Mouse (Mus musculus) neural tube, embryonic 11.5 days (tissue): Measurements from ENCODE around the gene Thada. TPM values are rescaled to one million over a fixed set of nuclear protein-coding genes. Genes with fewer than 3 reads are reported as not detected.

Experiments
- ATAC-seq: fragments of 200-750 bp; cut with Nextera tagmentation; 2 replicates; pipeline ENCODE4 v1.8.0; 2017; ENCODE audit warnings: moderate number of reproducible peaks, mild to moderate bottlenecking, moderate TSS enrichment, moderate library complexity; ENCODE audit not compliant: insufficient read depth, low FRiP score, low TSS enrichment
- DNase-seq: peaks from one replicate; pipeline ENCODE4 v3.0.0-alpha.2; 2015; ENCODE audit warnings: low spot score
- H3K27ac ChIP-seq: fragments of 300-500 bp; sonication (generic); 2 replicates; pipeline ENCODE4 v1.5.1; 2014; ENCODE audit warnings: low read depth, mild to moderate bottlenecking, low read length
- H3K27me3 ChIP-seq: fragments of 300-500 bp; sonication (generic); 2 replicates; pipeline ENCODE4 v1.6.1; 2014; ENCODE audit warnings: mild to moderate bottlenecking, low read length, mixed read lengths; ENCODE audit not compliant: control insufficient read depth, insufficient read depth
- H3K36me3 ChIP-seq: fragments of 300-500 bp; sonication (generic); 2 replicates; pipeline ENCODE4 v1.6.1; 2014; ENCODE audit warnings: mild to moderate bottlenecking, low read length, moderate library complexity, mixed read lengths; ENCODE audit not compliant: control insufficient read depth, insufficient read depth
- H3K4me1 ChIP-seq: fragments of 300-500 bp; sonication (generic); 2 replicates; pipeline ENCODE4 v1.6.1; 2014; ENCODE audit warnings: low read length, mixed read lengths; ENCODE audit not compliant: control insufficient read depth, insufficient read depth
- H3K4me2 ChIP-seq: fragments of 300-500 bp; sonication (generic); 2 replicates; pipeline ENCODE4 v1.6.1; 2014; ENCODE audit warnings: low read depth, mild to moderate bottlenecking, moderate library complexity
- H3K4me3 ChIP-seq: fragments of 300-500 bp; sonication (generic); 2 replicates; pipeline ENCODE4 v1.5.1; 2014; ENCODE audit warnings: low read depth, low read length
- H3K9ac ChIP-seq: fragments of 300-500 bp; sonication (generic); 2 replicates; pipeline ENCODE4 v1.6.1; 2014; ENCODE audit warnings: mild to moderate bottlenecking, low read length
- H3K9me3 ChIP-seq: fragments of 300-500 bp; sonication (generic); 2 replicates; pipeline ENCODE4 v1.6.1; 2016; ENCODE audit warnings: low read length; ENCODE audit not compliant: control insufficient read depth
- WGBS: fragments of 180-500 bp; shearing (Covaris S2); extraction: QIAGEN DNeasy Blood & Tissue Kit; methylation state at CpG from one replicate; pipeline ENCODE4 v1.1.7; 2014; 5-methylcytosine and 5-hydroxymethylcytosine counted together
- polyA plus RNA-seq: library from polyadenylated mRNA; unstranded; fragments of >200 nt; fragmentation: Nextera tagmentation; extraction: Ambion mirVana; gene quantifications from 2 replicates; pipeline ENCODE4 v1.2.1, GENCODE M21; 2014

Gene Thada
- polyA plus RNA-seq, 1 experiment from 2014 or later, result 10.0 TPM

DNA sequence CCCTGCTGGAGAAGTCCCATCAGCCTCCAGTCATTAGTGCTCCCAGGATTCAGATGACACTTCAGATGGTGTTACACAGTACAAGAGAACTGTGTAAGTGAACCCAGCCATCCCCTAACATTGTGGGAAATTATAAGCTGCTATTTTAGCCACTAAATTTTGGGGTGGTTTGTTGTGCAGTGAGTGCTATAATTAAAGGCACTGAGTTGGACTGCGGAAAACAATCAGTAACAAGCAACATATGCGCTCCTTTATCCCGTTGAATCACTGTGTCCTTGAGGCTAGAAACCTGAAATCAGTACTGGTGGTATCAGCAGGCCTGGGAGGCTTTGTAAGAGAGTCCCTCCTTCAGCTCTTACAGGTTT is 113.2 kb downstream of the Thada start:
- Histone ChIP-seq H3K27me3 (no peaks in the 10 kb centered on the region), H3K4me2 (no peak overlapping the region), H3K27ac (0 out of 2 replicates have a peak overlapping the region, but pooled peaks have one; percentile 10), H3K36me3 (no peaks in the 10 kb centered on the region), H3K4me1 (no peaks in the 10 kb centered on the region; the same call in 1 of the 2 replicates), H3K9ac (no peak overlapping the region), H3K4me3 (no peak overlapping the region), H3K9me3 (no peaks in the 10 kb centered on the region)
- WGBS, result 90% methylated on average over 3 of the region's 3 CpGs
- DNase-seq (no peak), ATAC-seq (no peak)

DNA sequence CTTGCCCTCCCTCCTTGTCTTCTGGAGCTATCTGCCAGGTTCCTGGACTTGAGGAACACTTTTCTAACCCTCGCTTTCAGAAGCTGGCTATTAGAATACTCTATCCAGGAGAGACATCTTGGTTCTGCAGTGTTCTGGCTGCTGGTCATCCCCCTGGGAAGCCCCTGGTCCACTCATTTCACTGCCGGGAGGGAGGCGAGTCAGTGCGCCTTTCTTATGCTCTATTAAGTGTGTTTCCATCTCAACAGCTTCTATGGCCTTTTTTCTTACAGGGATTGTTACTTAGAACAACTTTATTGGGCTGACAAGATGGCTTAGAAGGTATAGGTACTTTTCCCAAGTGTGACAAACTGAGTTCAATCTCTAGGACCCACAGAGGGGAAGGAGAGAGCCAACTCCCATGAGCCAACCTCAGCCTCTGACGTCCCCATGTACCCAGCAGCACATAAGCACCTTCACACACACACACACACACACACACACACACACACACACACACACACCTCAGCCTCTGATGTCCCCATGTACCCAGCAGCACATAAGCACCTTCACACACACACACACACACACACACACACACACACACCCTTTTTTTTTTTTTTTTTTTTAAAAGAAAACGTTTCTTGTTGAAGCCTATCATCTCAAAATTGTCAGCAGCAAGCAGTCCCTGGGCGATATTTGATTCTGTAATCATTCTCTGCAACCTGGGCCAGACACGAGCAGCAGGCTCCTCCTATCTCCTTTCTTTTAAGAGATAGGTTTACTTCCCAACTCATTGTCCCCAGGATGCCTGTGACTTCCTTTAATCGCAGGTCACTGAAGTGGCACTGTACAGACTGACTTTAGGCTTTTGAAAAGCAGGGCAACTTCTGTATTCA is 113.9 kb downstream of the Thada start:
- ATAC-seq, result no peak
- H3K27me3 ChIP-seq, result no peaks in the 10 kb centered on the region
- 0 out of 2 replicates have a peak overlapping the region, but pooled peaks have one; percentile 10 for H3K27ac ChIP-seq
- H3K4me3 ChIP-seq, result no peak overlapping the region
- H3K36me3 ChIP-seq, result no peaks in the 10 kb centered on the region
- no peak overlapping the region for H3K4me2 ChIP-seq
- H3K4me1 ChIP-seq, result no peaks in the 10 kb centered on the region; the same call in 1 of the 2 replicates
- no peak for DNase-seq
- H3K9ac ChIP-seq, result no peak overlapping the region
- H3K9me3 ChIP-seq, result no peaks in the 10 kb centered on the region
- WGBS, result 75% methylated on average over 9 of the region's 9 CpGs

DNA sequence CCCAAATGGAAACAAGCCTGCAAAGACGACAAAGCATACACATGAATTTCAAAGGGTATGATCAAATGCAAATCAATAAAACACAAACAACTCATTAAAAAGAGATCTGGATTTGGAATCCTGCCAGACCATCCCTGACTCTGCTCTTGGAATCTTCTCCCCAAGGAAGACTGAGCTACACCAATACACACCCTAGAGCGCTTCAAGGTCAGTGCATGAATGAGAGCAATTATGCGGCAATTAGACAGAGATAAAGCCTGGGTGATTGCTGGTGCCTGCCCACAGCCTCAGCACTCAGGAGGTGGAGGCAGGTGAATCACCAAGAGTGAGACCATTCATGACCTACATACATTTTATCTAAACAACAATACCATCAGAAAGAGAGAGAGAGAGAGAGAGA is 114.7 kb downstream of the Thada start:
- Histone ChIP-seq H3K27me3 (no peaks in the 10 kb centered on the region), H3K9me3 (no peaks in the 10 kb centered on the region), H3K4me1 (no peaks in the 10 kb centered on the region; the same call in 1 of the 2 replicates), H3K4me3 (no peak overlapping the region), H3K36me3 (no peaks in the 10 kb centered on the region), H3K27ac (no peak overlapping the region), H3K9ac (no peak overlapping the region), H3K4me2 (no peak overlapping the region)
- DNase-seq (no peak), ATAC-seq (no peak)
- WGBS, result 59% methylated on average over 3 of the region's 3 CpGs

DNA sequence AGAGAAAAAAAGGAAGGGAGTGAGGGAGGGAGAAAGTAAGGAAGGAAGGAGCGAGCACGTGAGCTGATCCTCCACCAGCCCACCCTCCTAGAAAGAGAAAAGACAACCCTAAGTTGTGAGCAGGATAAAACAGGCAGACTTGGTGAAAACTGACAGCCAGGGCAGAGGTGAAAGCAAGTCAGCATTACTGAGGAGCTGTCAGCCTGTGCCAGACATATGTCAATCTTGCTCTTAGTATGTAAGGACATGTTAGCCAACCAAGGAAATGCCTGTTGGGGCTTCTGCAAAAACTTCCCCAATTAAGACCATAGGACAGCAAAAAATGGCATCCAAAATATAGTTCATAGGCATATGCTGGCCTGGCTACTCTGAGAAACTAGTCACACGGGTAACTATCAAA is 117.1 kb downstream of the Thada start:
- DNase-seq, result no peak
- H3K9me3 ChIP-seq, result no peaks in the 10 kb centered on the region
- 96% methylated on average over 3 of the region's 3 CpGs for WGBS
- no peak overlapping the region for H3K27ac ChIP-seq
- H3K4me2 ChIP-seq, result no peak overlapping the region
- no peaks in the 10 kb centered on the region; the same call in 1 of the 2 replicates for H3K4me1 ChIP-seq
- H3K27me3 ChIP-seq, result no peaks in the 10 kb centered on the region
- ATAC-seq, result no peak
- no peak overlapping the region for H3K9ac ChIP-seq
- no peaks in the 10 kb centered on the region for H3K36me3 ChIP-seq
- H3K4me3 ChIP-seq, result no peak overlapping the region

DNA sequence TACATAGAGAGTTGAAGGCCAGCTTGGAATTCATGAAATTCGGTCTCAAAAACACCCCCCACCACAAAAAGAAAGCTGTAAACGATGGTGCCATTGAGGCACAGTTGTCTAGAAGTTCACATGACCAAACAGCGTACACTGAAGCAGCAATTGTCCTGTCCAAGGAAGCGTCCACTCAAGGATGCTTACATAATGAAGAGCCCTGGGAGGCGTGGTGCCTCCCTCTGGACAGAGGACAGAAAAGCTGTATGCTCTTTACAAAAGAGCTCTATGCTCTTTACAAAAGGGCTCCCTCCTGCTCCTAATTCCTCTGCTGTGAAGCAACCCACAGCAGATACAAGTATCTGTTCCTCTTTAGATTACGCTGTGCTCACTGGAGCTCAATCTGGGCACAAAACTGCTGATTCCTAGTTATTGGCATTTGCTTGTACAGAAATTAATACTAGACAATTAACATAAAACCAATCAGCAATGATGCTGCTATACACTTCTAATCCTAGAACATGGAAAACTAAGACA is 123.6 kb downstream of the Thada start:
- H3K27me3 ChIP-seq, result no peaks in the 10 kb centered on the region
- no peak overlapping the region for H3K27ac ChIP-seq
- no peaks in the 10 kb centered on the region for H3K9me3 ChIP-seq
- DNase-seq (no peak), ATAC-seq (no peak; the same call in 1 of the 2 replicates)
- no peaks in the 10 kb centered on the region for H3K4me1 ChIP-seq
- no peak overlapping the region for H3K4me3 ChIP-seq
- WGBS, result 56% methylated on average over 6 of the region's 6 CpGs
- H3K36me3 ChIP-seq, result no peaks in the 10 kb centered on the region
- H3K4me2 ChIP-seq, result no peak overlapping the region
- no peak overlapping the region for H3K9ac ChIP-seq

DNA sequence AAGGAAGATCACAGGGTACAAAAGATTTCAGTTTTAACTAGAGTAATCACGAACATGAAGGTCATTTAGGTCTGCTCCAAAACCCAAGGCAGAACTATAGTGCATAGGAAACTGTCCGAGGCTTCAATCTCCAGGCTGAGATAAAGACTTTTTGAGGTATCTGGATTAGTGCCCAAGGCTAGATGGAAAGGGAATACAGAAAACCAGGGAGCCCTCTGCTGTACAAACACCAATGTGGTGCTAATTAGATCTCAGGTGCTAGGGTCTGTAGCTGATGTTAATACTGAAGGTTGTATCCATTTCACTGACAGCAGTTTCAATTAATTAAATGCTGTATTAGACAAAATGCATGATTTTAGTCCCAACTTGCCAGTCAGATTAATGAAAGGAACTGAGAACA is 124.3 kb downstream of the Thada start:
- no peak for DNase-seq
- H3K4me2 ChIP-seq, result no peak overlapping the region
- no peak overlapping the region for H3K4me3 ChIP-seq
- 86% methylated on average over 2 of the region's 2 CpGs for WGBS
- no peak overlapping the region for H3K9ac ChIP-seq
- H3K27ac ChIP-seq, result no peak overlapping the region
- H3K36me3 ChIP-seq, result no peaks in the 10 kb centered on the region
- ATAC-seq, result no peak
- no peaks in the 10 kb centered on the region for H3K9me3 ChIP-seq
- no peaks in the 10 kb centered on the region for H3K4me1 ChIP-seq
- no peaks in the 10 kb centered on the region for H3K27me3 ChIP-seq

DNA sequence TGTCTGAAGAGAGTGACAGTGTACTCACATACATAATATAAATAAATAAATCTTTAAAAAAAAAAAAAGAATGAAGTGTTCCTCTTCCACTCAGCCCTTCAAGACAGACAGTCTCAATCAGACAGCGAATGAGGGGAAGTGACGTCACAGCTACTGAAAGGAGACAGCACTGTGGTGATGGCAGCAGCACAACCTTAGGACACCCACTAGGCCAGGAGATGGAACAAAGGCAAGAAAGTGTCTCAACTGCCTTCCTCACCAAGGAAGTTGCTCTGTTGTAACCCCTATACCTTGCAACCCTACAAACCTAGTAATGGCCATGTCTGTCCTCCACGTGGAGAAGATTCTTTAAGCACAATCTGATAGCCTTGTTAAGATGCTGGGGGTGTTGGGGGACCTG is 125.4 kb downstream of the Thada start:
- no peak overlapping the region for H3K4me3 ChIP-seq
- H3K9ac ChIP-seq, result no peak overlapping the region
- no peaks in the 10 kb centered on the region for H3K9me3 ChIP-seq
- DNase-seq (no peak), ATAC-seq (no peak)
- H3K36me3 ChIP-seq, result no peaks in the 10 kb centered on the region; the same call in 1 of the 2 replicates
- no peaks in the 10 kb centered on the region for H3K27me3 ChIP-seq
- no peaks in the 10 kb centered on the region for H3K4me1 ChIP-seq
- no peak overlapping the region for H3K27ac ChIP-seq
- WGBS, result 95% methylated on average over 3 of the region's 3 CpGs
- no peak overlapping the region for H3K4me2 ChIP-seq

DNA sequence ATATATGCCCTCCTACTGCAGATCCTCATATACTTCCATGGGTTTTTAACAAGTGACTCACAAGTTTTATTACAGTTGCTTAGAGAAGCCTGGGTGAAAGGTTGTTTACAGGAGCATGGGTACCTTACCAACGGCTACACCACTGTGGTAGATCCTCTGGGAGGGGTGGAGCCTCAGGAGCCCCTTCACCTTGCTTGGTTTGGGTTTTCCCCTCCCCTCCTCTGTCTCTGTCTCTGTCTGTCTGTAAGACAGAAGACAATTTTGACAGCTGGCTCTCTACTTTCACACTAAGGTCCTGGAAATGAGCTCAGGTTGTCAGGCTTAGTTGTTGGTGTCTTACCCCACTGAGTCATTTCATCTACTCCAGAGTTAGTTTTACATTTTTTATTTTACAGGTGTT is 130.0 kb downstream of the Thada start:
- no peak overlapping the region for H3K4me2 ChIP-seq
- DNase-seq, result no peak
- no peaks in the 10 kb centered on the region; the same call in 1 of the 2 replicates for H3K36me3 ChIP-seq
- no peak for ATAC-seq
- WGBS, result 72% methylated on average over 1 of the region's 1 CpGs
- H3K27ac ChIP-seq, result no peak overlapping the region
- H3K4me1 ChIP-seq, result peaks cover 3% of the 10 kb centered on the region; the same call in 1 of the 2 replicates
- no peak overlapping the region for H3K9ac ChIP-seq
- H3K4me3 ChIP-seq, result no peak overlapping the region
- H3K9me3 ChIP-seq, result no peaks in the 10 kb centered on the region
- H3K27me3 ChIP-seq, result no peaks in the 10 kb centered on the region

DNA sequence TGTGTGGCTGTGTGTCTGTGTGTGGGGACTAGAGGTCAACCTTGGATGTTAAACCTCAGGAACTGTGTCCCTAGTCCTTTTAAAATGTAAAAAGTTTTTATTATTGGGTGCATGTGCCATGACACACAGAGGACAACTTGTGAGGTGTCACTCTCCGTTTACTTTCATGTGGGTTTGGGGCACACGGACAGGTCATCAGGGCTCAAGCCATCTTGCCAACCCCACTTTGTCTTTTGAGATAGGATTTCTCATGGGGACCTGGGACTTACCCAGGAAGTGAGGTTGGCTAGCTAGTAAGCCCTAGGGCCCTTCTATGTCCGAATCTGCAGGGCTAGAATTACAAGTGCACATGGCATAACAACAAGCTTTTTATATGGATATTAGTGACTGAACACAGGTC is 130.9 kb downstream of the Thada start:
- WGBS, result 84% methylated on average over 3 of the region's 3 CpGs
- no peak for ATAC-seq
- Histone ChIP-seq H3K4me2 (no peak overlapping the region), H3K4me1 (peaks cover 5% of the 10 kb centered on the region; the same call in 1 of the 2 replicates), H3K9ac (no peak overlapping the region), H3K36me3 (no peaks in the 10 kb centered on the region; the same call in 1 of the 2 replicates), H3K9me3 (no peaks in the 10 kb centered on the region), H3K27ac (no peak overlapping the region), H3K27me3 (no peaks in the 10 kb centered on the region), H3K4me3 (no peak overlapping the region)
- no peak for DNase-seq
